Mouse (Mus musculus): Measurements from ENCODE around the gene Iqschfp.

DNA sequence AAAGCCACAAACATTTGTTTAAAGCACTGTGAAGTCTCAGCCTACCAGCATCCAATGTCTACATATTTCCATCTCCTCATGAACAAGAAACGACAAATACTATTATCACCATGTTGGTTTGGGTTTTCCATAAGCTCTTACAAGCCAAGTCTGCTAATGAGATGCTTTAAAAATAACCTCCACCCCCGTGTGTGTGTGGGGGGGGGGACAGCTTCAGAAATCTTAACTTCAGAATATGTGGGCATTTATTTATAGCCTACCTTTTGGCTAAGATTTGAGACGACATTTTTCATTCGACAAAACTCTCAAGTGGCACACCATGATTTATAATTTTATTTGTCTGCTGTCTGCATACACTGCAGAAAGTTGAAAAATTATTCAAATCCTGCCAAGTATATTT, 185.4 kb downstream of the Iqschfp start:
- TF ChIP-seq EP300 (IDR thresholded peaks at IDR 0.05; ENCODE audit: low read depth), result no peak
- TF ChIP-seq CTCF (IDR thresholded peaks at IDR 0.05; ENCODE audit: low read depth), result no peak
